Mouse (Mus musculus) liver, adult 2 months (tissue): ENCODE measurements around the gene Prkar2a. TPM values are rescaled to one million over a fixed set of nuclear protein-coding genes. Genes with fewer than 3 reads are reported as not detected.

Experiments used
- DNase-seq: peaks from one replicate; pipeline ENCODE4 v3.0.0-alpha.2; 2011; ENCODE audit warnings: low read depth, low spot score; ENCODE audit errors: extremely low read depth
- H3K27ac ChIP-seq: fragments of 200-500 bp; replicated peaks from 2 replicates; pipeline ENCODE4 v1.5.1; 2012; ENCODE audit warnings: low read depth, mild to moderate bottlenecking, control low read depth, inconsistent platforms, low read length; ENCODE audit not compliant: insufficient read depth
- H3K27me3 ChIP-seq: fragments of 200-500 bp; 2 replicates; pipeline ENCODE4 v1.6.1; 2012; ENCODE audit warnings: mild to moderate bottlenecking, moderate library complexity, low read length, inconsistent platforms; ENCODE audit not compliant: control insufficient read depth, insufficient read depth
- H3K36me3 ChIP-seq: fragments of 200-500 bp; 2 replicates; pipeline ENCODE4 v1.6.1; 2012; ENCODE audit warnings: low read length, inconsistent platforms; ENCODE audit not compliant: control insufficient read depth, insufficient read depth
- H3K4me1 ChIP-seq: fragments of 200-500 bp; 2 replicates; pipeline ENCODE4 v1.6.1; 2011; ENCODE audit warnings: low read length; ENCODE audit not compliant: control insufficient read depth, insufficient read depth
- H3K4me3 ChIP-seq: fragments of 200-500 bp; 2 replicates; pipeline ENCODE4 v1.5.1; 2011; ENCODE audit warnings: low read depth, mild to moderate bottlenecking, control low read depth, low read length, moderate library complexity; ENCODE audit not compliant: insufficient read depth
- H3K79me2 ChIP-seq: fragments of 200-500 bp; 2 replicates; pipeline ENCODE4 v1.6.1; 2012; ENCODE audit warnings: inconsistent platforms, mild to moderate bottlenecking, low read length, moderate library complexity; ENCODE audit not compliant: control insufficient read depth, insufficient read depth
- H3K9ac ChIP-seq: fragments of 200-500 bp; 2 replicates; pipeline ENCODE4 v1.6.1; 2012; ENCODE audit warnings: low read depth, mild to moderate bottlenecking, control low read depth, inconsistent platforms, low read length
- CTCF ChIP-seq: fragments of 200-500 bp; IDR thresholded peaks from 2 replicates; pipeline ENCODE4 v1.5.1; 2011; ENCODE audit warnings: low read depth, low read length, control low read depth
- POLR2A ChIP-seq: fragments of 200-500 bp; IDR thresholded peaks from 2 replicates; pipeline ENCODE4 v1.6.1; 2011; ENCODE audit warnings: low read length, control low read depth; ENCODE audit not compliant: insufficient read depth; ENCODE audit errors: extremely low read depth
- WGBS: fragments of 180-500 bp; shearing (Covaris S2); methylation state at CpG from one replicate; pipeline ENCODE4 v1.1.7; 2018; 5-methylcytosine and 5-hydroxymethylcytosine counted together
- polyA plus RNA-seq: library from polyadenylated mRNA; depleted of rRNA; stranded (reverse); fragments of >200 nt; gene quantifications from 2 replicates; pipeline ENCODE4 v1.2.3, GENCODE M21; 2012
- total RNA-seq: library from RNA; depleted of rRNA; stranded (reverse); fragments of >200 nt; gene quantifications from 2 replicates; pipeline ENCODE4 v1.2.3, GENCODE M21; 2014

Prkar2a gene
- total and polyA plus RNA-seq, 2 experiments = 20.0 to 23.4 TPM

- no peaks in the 10 kb centered on the region for H3K36me3 ChIP-seq
- WGBS = 96% methylated on average over 8 of the region's 8 CpGs
- H3K4me1 ChIP-seq = peaks cover 2% of the 10 kb centered on the region
- H3K9ac ChIP-seq = no peak overlapping the region
- no peak overlapping the region for H3K4me3 ChIP-seq
- no peak for DNase-seq
- peaks cover 23% of the 10 kb centered on the region for H3K79me2 ChIP-seq
- H3K27ac ChIP-seq = no peak overlapping the region
- TF ChIP-seq POLR2A (no peak), CTCF (no peak)
- no peaks in the 10 kb centered on the region for H3K27me3 ChIP-seq
Measured at GRCm38 (mm10) chr9:108708833-108709232, 19.7 kb downstream of the Prkar2a start.

DNA sequence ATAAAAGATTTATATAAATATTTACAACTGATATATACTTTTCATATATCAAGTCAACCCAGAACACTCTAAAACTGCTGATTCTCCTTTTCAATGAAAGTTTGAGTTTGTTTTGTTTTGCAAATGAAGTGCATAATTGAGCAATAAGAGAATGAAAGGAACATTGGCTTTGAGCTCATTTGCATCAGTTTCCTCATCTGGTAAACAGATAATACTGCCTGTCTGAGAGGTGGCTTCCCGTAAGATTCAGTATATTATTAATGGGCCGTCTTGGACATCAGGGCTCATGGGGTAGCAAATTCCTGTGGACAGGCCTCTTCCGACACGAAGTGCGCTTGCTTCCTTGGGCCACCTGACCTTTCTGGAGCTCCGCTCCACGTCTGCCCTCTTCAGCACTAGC is 21.7 kb downstream of the Prkar2a start:
- no peak for TF ChIP-seq POLR2A
- TF ChIP-seq CTCF = no peak

GRCm38 (mm10) chr9:108716199-108716598 is 27.1 kb downstream of the Prkar2a start:
- Histone ChIP-seq H3K36me3 (peaks cover 9% of the 10 kb centered on the region), H3K4me1 (no peaks in the 10 kb centered on the region; the same call in 1 of the 2 replicates), H3K4me3 (no peak overlapping the region), H3K27me3 (no peaks in the 10 kb centered on the region), H3K9ac (no peak overlapping the region), H3K27ac (no peak overlapping the region), H3K79me2 (peaks cover 5% of the 10 kb centered on the region)
- DNase-seq = no peak
- no peak for TF ChIP-seq CTCF
- TF ChIP-seq POLR2A = no peak
- WGBS = 86% methylated on average over 4 of the region's 4 CpGs

More for the DNA sequence above, 21.7 kb downstream of the Prkar2a start:
- Histone ChIP-seq H3K9ac (no peak overlapping the region), H3K79me2 (peaks cover 14% of the 10 kb centered on the region), H3K27ac (no peak overlapping the region), H3K4me1 (peaks cover 2% of the 10 kb centered on the region), H3K4me3 (no peak overlapping the region), H3K36me3 (no peaks in the 10 kb centered on the region; the same call in 1 of the 2 replicates), H3K27me3 (no peaks in the 10 kb centered on the region)
- peak; percentile 59 for DNase-seq
- WGBS = 73% methylated on average over 7 of the region's 7 CpGs

DNA sequence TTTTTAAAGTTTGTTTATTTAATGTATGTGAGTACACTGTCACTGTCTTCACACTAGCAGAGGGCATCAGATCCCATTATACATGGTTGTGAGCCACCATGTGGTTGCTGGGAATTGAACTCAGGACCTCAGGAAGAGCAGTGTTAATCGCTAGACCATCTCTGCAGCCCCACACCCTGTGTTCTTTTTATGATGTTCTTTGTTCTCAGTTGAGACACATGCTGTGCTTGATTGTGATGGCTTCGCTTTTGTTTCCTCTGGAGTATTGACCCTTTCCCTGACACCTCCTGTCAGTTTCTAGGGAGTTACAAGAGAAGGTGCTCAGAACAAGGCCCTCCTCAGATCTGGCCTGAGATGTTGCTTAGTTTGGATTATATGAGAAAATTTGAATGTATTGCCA is 34.6 kb downstream of the Prkar2a start:
- Histone ChIP-seq H3K4me3 (no peak overlapping the region), H3K27me3 (no peaks in the 10 kb centered on the region), H3K4me1 (no peaks in the 10 kb centered on the region), H3K36me3 (peaks cover 30% of the 10 kb centered on the region), H3K79me2 (no peaks in the 10 kb centered on the region; the same call in 1 of the 2 replicates), H3K27ac (no peak overlapping the region), H3K9ac (no peak overlapping the region)
- no peak for TF ChIP-seq POLR2A
- no peak for TF ChIP-seq CTCF
- no peak for DNase-seq
- 86% methylated on average over 2 of the region's 2 CpGs for WGBS

- 87% methylated on average over 5 of the region's 5 CpGs for WGBS
- H3K79me2 ChIP-seq = no peaks in the 10 kb centered on the region; the same call in 1 of the 2 replicates
- peaks cover 40% of the 10 kb centered on the region for H3K36me3 ChIP-seq
- no peaks in the 10 kb centered on the region for H3K4me1 ChIP-seq
- no peak overlapping the region for H3K27ac ChIP-seq
- H3K4me3 ChIP-seq = no peak overlapping the region
- H3K27me3 ChIP-seq = no peaks in the 10 kb centered on the region
- TF ChIP-seq CTCF = no peak
- no peak for TF ChIP-seq POLR2A
- H3K9ac ChIP-seq = no peak overlapping the region
- DNase-seq = no peak
Measured at GRCm38 (mm10) chr9:108726116-108726515, 37.0 kb downstream of the Prkar2a start.

GRCm38 (mm10) chr9:108729050-108729449 is 39.9 kb downstream of the Prkar2a start:
- H3K36me3 ChIP-seq = peaks cover 41% of the 10 kb centered on the region
- DNase-seq = no peak
- no peak; the same call in 1 of the 2 replicates for TF ChIP-seq CTCF
- TF ChIP-seq POLR2A = no peak
- H3K27me3 ChIP-seq = no peaks in the 10 kb centered on the region
- H3K4me3 ChIP-seq = no peak overlapping the region
- H3K79me2 ChIP-seq = no peaks in the 10 kb centered on the region; the same call in 1 of the 2 replicates
- H3K9ac ChIP-seq = no peak overlapping the region
- no peaks in the 10 kb centered on the region for H3K4me1 ChIP-seq
- no peak overlapping the region for H3K27ac ChIP-seq
